Mouse (Mus musculus) gastrocnemius, adult 8-10 months (tissue): ENCODE data around the gene Pwp2. TPM values are rescaled to one million over a fixed set of nuclear protein-coding genes. Genes with fewer than 3 reads are reported as not detected.
"Not testable (repeated sequence)": the region's sequence is repeated elsewhere in the genome, so short reads cannot be mapped to it uniquely, and the experiment has no call there.

Source experiments
- DNase-seq, 2 experiments: peaks; one replicate each; pipeline ENCODE4 v3.0.0; 2022; ENCODE audit warnings: low spot score in 2 of 2
- total RNA-seq, 4 experiments: library from RNA; stranded (reverse); gene quantifications; 2 replicates each; pipeline ENCODE4 v1.2.4; 2022

Gene Pwp2
- total RNA-seq: 10 to 100 TPM; 10.3 to 12.0 (median 11.5) TPM

DNA sequence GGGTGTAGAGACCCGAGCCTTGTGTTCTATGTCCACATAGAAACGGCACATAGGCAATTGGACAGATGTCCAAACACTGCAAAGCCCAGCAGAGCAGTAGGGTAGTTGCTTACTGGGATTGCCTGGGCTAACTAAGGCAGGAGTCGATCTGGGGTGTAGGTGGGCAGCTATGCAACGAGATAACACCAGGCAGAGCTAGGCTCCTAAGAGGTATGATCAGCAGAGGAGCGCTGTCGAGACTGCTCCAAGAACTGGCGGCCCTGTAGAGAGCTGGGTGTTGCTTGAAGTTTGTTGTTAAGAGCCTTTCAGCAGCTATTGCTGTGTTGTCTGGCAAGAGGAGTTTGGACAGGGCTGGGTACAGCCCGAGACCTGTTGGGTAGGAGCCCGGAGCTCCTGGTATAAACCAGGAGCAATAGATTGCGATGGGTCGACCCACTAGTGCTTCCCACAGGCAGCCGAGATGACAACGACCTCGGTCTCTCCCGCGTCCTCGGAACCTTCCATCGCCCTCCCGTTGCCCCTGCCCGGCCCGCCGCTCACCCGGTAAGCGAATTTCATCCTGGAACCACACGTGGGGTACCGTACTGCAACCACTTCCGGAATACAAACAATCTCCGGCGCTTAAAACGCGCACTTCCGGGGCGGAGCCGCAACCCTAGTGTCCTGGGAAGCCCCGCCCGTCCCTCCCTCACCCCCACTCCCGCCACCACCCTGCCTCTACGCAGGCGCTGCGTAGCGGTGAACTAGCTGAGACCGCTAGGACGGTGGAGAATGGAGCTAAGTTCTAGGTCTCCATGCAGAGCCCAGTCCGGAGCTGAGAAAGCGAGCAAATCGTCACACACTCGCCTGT is at the start of gene Pwp2:
TSS of gene Pwp2 (minus strand) at position 619 of the 850 bp plus-strand sequence.
- peak; percentile 82 to 84 for DNase-seq

DNA sequence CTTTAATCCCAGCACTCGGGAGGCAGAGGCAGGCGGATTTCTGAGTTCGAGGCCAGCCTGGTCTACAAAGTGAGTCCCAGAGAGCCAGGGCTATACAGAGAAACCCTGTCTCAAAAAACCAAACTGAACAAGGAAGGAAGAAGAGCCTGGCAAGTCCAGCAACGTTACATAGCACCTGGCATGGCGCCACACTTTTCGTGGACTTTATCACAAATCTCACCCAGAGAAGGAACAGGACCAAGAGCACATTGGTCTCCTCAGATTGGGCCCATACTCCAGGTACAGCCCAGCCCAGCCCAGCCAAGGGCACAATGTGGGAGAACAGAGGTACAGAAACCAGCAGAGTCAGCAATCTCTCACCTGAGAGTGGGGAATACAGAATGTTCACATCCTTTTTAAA is 48.8 kb upstream of the Pwp2 start:
- no peak for DNase-seq

DNA sequence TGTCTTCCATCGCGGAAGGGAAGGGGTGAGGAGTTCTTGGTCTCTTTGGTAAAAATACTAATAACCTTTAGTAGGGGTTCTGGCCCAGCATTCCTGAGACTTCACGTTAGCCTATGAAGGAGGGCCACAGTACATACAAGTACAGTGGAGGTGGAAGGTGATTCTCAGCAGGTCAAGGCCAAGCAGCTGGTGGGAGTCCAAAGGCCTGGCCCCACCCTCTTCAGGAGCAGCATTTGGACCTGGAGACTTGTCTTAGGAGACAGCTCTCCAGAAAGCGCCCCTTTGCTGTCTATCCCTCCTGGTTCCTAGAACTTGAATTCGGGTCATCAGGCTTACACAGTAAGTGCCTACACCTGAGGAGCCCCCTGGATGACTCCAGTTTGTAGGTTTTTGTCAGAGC is 48.2 kb upstream of the Pwp2 start:
- no peak for DNase-seq

- peak in 1 of 2 experiments; percentile 39 for DNase-seq
Observed at GRCm38 (mm10) chr10:78232301-78232980, 47.5 kb upstream of the Pwp2 start.

GRCm38 (mm10) chr10:78228560-78228928 is 43.6 kb upstream of the Pwp2 start:
- no peak for DNase-seq

GRCm38 (mm10) chr10:78227875-78228559 is 43.1 kb upstream of the Pwp2 start:
- DNase-seq: no peak

DNA sequence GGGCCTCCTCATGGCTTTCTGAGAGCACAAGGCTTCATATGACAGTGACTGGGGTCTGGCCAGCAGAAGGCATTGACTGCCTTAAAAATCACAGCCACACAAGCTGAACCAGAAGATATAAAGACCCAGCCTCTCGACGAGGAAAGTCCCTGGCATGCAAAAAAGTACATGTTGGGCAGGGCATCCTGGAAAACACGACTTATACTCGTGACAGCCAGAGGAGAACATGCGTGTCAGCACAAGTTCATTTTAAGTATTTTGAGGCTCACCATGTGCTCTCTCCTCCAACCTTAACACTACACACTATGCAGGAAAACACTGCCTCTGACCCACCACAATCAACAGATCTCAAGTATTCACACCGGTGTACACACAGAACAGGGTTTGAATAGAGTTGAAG is 39.2 kb upstream of the Pwp2 start:
- no peak for DNase-seq

DNA sequence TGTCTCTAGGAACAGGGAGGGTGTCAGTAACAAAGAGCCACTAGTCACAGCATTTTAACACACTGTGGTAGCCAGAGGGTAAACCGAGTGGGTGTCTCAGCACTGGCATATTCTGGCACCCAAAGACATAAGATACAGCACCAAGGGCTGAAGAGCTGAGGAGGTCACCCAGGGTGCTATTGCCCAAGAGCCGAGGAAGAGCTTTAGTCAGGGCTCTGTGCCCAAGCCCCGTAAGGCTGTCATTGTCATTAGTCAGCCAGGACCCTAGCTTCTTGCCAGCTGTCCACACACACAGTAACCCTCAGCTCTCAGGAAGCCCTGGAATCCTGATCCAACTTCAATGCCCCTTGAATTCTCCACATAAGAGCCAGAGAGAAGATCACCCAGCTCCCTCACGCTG is 38.0 kb upstream of the Pwp2 start:
- peak; percentile 10 to 26 for DNase-seq

DNA sequence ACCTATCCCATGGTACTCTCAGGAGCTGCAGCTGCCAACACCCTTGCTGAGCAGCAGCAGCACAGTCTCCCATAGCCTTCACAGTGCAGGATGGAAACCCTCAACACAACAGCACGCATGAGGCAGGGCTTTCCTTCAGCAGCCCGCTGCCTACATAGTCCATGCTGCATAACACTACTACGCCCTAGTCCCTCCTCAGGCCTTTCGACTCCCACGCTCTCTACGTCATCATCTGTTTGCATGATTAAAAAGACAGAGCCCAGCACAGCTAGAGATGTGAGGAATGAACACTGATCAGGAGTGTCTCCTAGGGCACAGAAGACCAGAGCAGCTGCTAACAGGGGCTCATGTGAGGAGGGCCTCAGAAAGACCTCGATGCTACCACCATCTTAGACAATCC is 36.4 kb upstream of the Pwp2 start:
- no peak for DNase-seq

DNA sequence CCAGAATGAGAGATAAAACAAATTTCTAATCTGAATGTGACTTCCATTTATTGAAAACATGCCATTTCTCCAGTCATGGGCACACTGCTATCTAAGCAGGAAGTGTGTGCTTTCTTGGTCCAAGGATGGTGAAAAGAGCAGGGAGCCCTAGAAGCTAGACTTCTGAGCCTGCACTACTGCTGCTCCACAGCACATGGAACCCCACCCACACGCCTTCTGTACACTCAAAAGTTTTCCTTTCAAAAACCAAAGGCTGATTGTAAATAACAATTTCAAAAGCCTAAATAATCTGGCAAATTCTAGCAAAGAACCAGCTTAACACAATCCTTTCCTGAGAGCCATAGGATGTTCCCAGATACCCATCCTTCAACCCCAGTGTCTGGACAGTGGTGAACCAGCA is 34.6 kb upstream of the Pwp2 start:
- DNase-seq: no peak

GRCm38 (mm10) chr10:78218576-78218975 is 33.6 kb upstream of the Pwp2 start:
- DNase-seq: no peak

- no peak for DNase-seq
Observed at GRCm38 (mm10) chr10:78216376-78217083, 31.6 kb upstream of the Pwp2 start.

GRCm38 (mm10) chr10:78214371-78214770 is 29.4 kb upstream of the Pwp2 start:
- no peak for DNase-seq

DNA sequence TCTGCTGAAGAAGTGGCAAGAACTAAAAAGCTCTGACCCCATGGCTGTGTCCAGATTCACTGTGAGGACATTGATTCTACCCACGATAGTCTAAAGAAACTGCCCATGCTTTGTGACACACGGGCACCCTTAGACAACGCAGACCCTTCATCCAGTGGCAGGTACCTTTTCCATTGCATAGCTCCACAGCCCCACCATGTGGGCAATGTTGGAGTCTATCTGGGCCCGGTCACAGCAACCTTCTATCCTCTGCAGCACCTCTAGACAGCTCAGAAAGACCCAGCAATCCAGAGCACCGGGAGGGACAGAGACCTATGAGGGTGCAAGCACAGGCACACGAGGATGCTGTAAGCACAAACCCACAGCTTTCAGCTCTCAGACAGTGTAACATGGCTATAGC is 26.4 kb upstream of the Pwp2 start:
- DNase-seq: no peak

GRCm38 (mm10) chr10:78201182-78201581 is 16.2 kb upstream of the Pwp2 start:
- no peak for DNase-seq

DNA sequence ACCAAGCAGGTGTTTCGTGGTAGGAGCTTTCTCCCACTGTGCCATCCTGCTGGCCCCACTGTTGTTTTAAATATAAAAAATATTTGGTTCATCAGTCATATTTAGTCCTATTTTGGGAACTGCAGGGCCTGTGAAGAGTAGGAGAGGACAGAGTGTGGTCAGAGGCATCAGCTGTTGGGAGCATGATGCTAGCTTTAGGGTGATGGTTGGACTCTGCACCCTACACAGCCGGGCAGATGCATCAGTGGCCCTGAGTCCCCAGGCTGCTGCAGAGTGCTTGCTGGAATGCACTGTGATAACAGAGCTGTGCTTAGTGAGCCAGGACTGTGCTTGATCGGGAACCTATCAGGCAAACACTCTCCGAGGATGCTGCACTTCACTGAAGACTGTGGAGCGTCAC is 8.0 kb upstream of the Pwp2 start:
- DNase-seq: no peak

DNA sequence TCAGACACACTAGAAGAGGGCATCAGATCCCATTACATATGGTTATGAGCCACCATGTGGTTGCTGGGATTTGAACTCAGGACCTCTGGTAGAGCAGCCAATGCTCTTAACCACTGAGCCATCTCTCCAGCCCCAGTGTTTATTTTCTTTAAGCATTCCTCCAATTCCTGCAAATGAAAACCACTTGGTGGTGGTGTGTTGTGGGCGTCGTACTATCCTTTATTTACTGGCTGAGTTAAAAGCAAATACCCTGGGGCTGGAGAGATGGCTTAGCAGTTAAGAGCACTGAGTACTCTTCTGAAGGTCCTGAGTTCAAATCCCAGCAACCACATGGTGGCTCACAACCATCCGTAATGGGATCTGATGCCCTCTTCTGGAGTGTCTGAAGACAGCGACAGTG is 1.1 kb upstream of the Pwp2 start:
- not testable (repeated sequence) for DNase-seq

DNA sequence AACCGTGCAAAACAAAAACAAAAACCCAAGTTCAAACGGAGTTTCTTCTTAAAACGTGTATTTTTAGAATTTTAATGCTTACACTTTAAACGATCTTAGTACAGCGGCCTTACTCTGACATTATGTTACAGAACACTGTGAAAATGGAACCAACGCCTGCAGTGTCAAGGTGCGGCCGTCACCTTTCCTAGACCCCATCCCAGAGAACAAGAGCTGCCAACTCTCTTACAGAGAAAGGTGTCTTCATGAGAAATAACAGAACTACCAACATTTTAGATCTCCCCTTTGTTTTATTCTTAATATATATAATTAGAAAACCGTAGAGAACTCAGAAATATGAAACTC is 404 bp upstream of the Pwp2 start:
- no peak for DNase-seq

DNA sequence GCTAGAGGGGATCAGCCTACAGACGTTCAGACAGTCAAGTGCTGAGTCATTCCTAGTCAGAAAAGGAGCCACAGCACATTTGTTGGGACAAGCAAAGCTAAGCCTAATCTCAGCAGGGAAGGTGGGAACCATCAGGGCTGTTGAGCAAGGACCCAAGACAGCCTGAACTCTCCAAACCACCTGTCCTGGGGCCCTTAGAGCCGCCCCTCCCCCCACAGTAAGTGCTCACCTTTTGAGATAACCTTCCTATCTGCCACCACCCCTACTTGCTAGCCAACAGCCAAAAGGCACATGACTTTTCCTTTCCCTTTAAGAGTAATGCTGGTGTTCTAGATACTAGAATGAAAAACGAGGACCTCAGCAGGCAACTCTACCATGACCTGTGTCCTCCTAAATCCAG is 1.4 kb downstream of the Pwp2 start:
- DNase-seq: no peak

- DNase-seq: no peak
Observed at GRCm38 (mm10) chr10:78182321-78182720, 2.6 kb downstream of the Pwp2 start.

- no peak for DNase-seq
Observed at GRCm38 (mm10) chr10:78174474-78174873, 10.5 kb downstream of the Pwp2 start.

- no peak for DNase-seq
Observed at GRCm38 (mm10) chr10:78171581-78171980, 13.4 kb downstream of the Pwp2 start.
